Mouse (Mus musculus) brain, embryonic 18.5 days (tissue): ENCODE measurements around the gene Zfp385a.

Source experiments
- DNase-seq: peaks from one replicate; pipeline ENCODE4 v3.0.0-alpha.2; 2012; ENCODE audit warnings: low read depth, low spot score

Gene Zfp385a

GRCm38 (mm10) chr15:103336996-103337667 lies 2.8 kb downstream of the Zfp385a start:
- DNase-seq: no peak

- DNase-seq: no peak
These were observed 4.2 kb downstream of the Zfp385a start for GRCm38 (mm10) chr15:103335488-103336235.

- DNase-seq: no peak
These were observed 4.9 kb downstream of the Zfp385a start for GRCm38 (mm10) chr15:103335040-103335439.

- no peak for DNase-seq
These were observed 5.7 kb downstream of the Zfp385a start for GRCm38 (mm10) chr15:103334194-103334593.

DNA sequence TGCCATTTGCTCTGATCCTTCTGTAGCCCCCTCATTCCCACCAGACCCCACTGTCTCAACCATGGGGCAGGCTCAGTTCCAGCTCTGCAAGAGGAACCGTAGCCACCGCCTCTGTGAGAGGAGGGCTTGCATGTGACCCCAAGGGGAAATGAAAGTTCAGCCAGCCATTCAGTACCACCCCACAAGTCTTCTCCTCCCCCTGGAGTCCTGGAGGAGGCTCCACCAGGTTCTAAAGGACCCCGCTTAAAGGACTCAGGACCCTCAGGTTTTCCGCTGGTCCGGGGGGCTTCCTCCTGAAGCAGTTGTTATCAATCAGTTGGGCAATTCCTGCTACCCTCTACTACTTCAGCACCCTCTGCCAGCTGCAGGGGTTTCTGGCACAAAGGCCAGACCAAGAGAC lies 6.2 kb downstream of the Zfp385a start:
- DNase-seq: no peak

- DNase-seq: no peak
These were observed 6.7 kb downstream of the Zfp385a start for GRCm38 (mm10) chr15:103333081-103333615.

- DNase-seq: peak; percentile 69
These were observed 16.2 kb downstream of the Zfp385a start for GRCm38 (mm10) chr15:103323455-103324247.

DNA sequence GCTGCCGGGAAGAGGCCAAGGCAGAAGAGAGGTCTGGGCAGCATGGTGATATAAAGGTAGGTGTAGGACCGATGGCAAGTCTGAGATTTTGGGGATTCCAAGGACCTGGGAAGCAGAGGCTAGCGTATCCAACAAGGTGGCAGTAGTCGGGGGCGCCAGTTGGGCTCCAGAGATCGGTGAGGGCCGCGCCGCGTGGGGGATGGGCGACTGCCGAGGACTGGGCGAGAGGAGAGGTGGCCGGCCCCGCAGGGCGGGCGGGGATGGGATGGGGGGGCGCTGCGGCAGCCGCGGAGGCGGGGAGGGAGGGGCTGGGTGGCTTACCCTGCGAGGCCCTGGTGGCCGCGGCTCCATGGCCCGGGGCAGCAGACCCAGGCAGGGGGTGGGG lies 16.8 kb downstream of the Zfp385a start:
- DNase-seq: no peak

- no peak for DNase-seq
These were observed 17.5 kb downstream of the Zfp385a start for GRCm38 (mm10) chr15:103322396-103322795.

DNA sequence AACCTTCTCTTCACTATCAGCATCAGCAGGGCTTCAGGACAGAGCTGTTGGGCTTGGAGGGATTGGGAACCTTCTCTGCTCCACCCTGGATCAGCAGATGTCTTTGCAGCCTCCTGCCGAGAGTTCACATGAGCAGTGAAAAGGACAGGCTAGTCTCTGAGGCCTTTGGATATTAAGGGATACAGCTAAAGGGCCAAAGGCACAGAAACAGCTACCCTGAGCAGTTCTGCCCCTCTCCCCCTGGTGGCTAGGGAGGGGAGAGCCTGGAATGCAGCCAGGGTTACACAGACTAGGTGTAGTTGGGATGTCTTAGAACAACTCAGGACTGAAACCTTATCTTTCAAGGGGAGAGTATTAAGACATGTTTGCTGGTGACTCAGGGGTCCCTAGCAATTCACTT lies 18.8 kb downstream of the Zfp385a start:
- no peak for DNase-seq

GRCm38 (mm10) chr15:103318201-103318816 lies 21.6 kb downstream of the Zfp385a start:
- no peak for DNase-seq

GRCm38 (mm10) chr15:103317731-103318130 lies 22.2 kb downstream of the Zfp385a start:
- no peak for DNase-seq

- DNase-seq: no peak
These were observed 22.8 kb downstream of the Zfp385a start for GRCm38 (mm10) chr15:103317120-103317519.

DNA sequence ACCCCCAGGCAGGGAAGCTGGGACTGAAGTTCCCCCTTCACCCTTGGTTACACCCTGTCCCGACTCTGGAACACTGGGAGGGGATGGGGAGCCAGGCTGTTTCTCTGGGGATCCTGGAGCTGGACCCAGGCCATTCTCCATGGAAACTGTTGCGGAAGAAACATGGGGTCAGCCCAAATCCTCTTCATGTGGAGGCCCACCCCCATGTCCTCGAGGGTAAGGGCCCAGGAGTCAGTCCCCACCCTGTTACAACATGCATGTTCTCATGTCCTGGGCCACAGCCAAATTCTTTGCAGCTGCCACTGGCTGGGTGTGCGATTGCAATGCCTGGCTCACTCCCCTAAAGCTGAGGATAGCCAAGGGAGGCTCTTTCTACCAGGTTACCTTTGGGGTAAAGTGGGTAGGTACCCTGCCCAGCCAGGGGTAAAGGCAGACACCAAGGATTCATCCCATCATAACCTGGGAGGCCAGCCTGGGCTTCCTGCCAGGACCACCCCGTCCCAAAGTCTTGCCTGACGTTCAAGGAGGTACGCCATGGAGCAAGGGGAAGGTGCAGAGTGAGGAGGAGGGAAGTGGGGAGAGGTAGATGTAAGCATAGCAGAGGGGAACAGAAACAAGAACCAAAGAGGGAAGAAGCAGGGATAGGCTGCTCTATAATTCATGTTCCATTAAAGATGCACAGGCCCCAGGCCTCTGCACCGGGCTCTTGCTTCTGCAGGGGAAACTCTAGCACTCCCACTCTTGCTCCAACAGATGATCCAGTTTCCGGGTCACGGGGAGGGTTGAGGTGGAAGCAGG lies 23.7 kb downstream of the Zfp385a start:
- DNase-seq: no peak

DNA sequence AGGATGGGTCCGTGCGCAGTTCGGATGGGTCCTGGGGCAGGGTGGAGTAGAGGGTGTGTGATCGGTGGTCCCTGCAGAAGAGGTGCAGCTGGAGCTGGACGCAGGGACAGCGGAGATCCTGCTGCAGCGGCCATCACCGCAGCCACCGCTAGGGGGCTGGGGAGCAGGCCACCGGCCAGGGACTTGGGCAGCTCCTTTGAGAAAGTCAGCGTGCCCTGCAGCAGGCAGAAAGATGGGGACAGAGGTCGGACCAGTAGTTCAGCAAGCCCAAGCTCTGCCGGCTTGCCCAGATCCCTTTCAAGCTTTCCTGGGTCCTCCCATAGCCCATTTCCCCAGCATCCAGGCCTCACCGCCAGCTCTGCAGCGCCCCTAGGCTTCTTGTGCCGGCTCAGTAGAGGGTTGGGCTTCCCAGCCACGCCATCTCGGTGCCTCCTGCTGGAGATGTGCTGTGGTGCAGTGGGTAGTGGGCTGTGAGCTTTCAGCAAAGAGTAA lies 24.8 kb downstream of the Zfp385a start:
- DNase-seq: no peak

GRCm38 (mm10) chr15:103314181-103314580 lies 25.7 kb downstream of the Zfp385a start:
- no peak for DNase-seq

- peak; percentile 65 for DNase-seq
These were observed 26.3 kb downstream of the Zfp385a start for GRCm38 (mm10) chr15:103313495-103314095.

GRCm38 (mm10) chr15:103310365-103310910 lies 29.5 kb downstream of the Zfp385a start, which contains the start of gene Gpr84:
Gene Gpr84, minus strand, starts transcription at chr15:103310612.
- no peak for DNase-seq

DNA sequence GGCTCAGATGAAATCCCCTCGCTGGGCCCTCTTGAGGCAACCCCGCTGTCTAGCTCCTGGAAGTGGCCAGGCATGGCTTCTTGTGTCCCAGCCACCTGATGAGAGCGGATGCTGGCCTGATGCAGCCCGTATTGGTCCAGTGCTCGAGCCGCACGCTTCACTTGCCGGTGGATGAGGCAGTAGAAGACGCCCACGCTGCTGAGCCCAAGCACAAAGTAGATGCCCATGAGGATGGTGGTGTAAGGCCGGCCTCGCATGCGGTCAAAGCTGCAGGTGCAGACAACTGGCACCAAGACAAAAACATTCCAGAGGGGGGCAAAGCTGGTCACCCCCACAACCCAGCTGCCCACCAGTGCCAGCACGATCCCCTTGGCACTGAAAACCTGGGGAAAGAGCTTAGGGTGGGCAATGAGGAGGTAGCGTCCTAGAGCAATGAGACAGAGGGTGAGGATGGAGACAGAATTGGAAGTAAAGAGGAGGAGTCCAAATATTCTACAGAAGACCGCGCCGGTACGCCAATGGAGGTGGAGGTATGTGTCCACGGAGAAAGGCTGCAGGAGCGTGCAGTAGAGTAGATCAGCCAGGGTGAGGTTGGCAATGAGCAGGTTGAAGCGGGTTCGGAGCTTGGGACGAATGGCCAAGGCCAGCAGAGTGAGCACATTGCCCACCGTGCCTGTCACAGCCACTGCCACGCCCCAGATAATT lies 30.9 kb downstream of the Zfp385a start:
- no peak for DNase-seq
